Mouse (Mus musculus) gastrocnemius, postnatal 36 days (tissue): ENCODE data around the gene Sh2d3c. TPM values are rescaled to one million over a fixed set of nuclear protein-coding genes. Genes with fewer than 3 reads are reported as not detected.

ENCODE experiments used
- DNase-seq, 2 experiments: peaks; one replicate each; pipeline ENCODE4 v3.0.0; 2022
- intact Hi-C: fragments of 180-260 bp; cut with DNase I; formaldehyde crosslinking; loops from one replicate; pipeline ENCODE4 v1.15.1; 2025
- microRNA-seq, 2 experiments: library from miRNA; unstranded; fragments of <30 nt; microRNA quantifications; one replicate each; pipeline ENCODE4 v1.2.0; 2021
- total RNA-seq, 2 experiments: library from RNA; stranded (reverse); gene quantifications; 2 replicates each; pipeline ENCODE4 v1.2.3; 2021

Gene Sh2d3c
- total RNA-seq, 2 experiments from 2014 or later, result 6.4 to 7.0 TPM

GRCm38 (mm10) chr2:32778081-32778480 is 57.2 kb downstream of the Sh2d3c start:
- intact Hi-C loops, result loop anchor here (2.0 kb wide), 1 partner anchor 77 kb away; no protein-coding TSS in a partner anchor

GRCm38 (mm10) chr2:32779131-32779530 is 58.3 kb downstream of the Sh2d3c start:
- intact Hi-C loops, result loop anchor here (2.0 kb wide), 1 partner anchor 76 kb away; no protein-coding TSS in a partner anchor
- peak; percentile 65 to 70 for DNase-seq

More at GRCm38 (mm10) chr2:32778081-32778480, 57.2 kb downstream of the Sh2d3c start:
- DNase-seq, result no peak

- intact Hi-C loops, result loop anchor here (2.0 kb wide), 1 partner anchor 75 kb away; no protein-coding TSS in a partner anchor
- DNase-seq, result no peak
Measured at GRCm38 (mm10) chr2:32779714-32780113, 58.9 kb downstream of the Sh2d3c start.

- intact Hi-C loops, result no loop called here
- DNase-seq, result no peak
Measured at GRCm38 (mm10) chr2:32781710-32782109, 60.9 kb downstream of the Sh2d3c start.

GRCm38 (mm10) chr2:32784048-32784681 is 63.3 kb downstream of the Sh2d3c start, which contains the start of gene Cfap157:
Gene Cfap157 (minus strand): TSS chr2:32784428.
- intact Hi-C loops, result no loop called here
- no peak for DNase-seq

GRCm38 (mm10) chr2:32787176-32787575 is 66.3 kb downstream of the Sh2d3c start:
- intact Hi-C loops, result no loop called here
- no peak for DNase-seq

GRCm38 (mm10) chr2:32788581-32788980 is 67.7 kb downstream of the Sh2d3c start:
- intact Hi-C loops, result no loop called here
- no peak for DNase-seq

DNA sequence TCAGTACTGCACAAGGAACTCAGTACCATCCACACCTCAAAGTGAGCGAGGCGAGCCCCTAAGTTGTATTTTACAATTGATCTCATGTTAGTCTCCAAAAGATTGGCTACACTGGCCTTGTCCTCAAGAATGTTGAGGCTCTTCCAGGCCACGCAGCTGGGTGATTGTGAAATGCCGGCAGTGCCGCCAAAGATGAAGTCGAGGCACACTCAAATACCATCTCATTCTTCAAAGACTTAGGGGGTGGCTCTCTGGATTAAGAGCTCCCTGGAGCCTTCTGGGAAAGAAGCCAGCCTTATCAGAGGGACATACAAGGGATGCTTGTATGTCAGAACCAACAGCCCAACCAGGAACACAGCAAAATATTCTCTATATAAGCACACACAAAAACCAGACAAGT is 70.4 kb downstream of the Sh2d3c start:
- DNase-seq, result peak; percentile 66 to 72
- intact Hi-C loops, result loop anchor here (5.0 kb wide), 2 partner anchors 46 to 131 kb away; no protein-coding TSS in a partner anchor

GRCm38 (mm10) chr2:32795748-32796418 is 75.0 kb downstream of the Sh2d3c start:
- no peak for DNase-seq
- intact Hi-C loops, result no loop called here

DNA sequence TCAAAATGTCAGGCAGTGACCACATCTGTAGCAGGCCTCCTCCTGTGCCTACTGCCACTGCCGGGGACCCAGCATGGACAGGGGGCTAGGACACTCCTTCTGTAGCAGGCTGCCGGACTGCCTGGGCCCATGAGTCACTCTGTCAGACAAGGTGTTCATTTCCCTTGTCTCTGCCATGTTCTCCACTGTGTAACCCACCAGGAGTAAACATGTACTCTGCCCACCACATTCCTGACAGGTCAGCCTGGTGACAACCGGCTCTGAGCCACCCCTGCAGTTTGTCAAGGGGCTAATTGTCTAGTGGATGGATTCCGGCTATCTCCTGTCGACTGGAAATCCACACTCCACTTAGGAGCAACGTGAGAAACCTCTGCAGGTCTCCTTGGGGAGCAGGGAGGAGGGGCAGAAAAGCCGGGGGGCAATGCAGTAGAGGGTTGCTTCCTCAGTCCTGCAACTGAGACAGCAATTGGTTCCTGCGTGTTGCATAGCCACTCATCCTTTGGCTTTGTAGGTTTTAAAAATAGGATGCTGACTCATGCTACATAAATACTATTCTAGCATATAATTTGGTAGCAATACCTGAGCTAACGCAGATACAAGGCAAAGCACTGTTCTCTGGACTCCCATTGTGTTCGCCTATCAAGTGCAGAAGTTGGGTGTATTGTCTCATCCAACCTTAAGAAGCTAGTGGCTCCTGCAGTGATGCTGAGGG is 77.6 kb downstream of the Sh2d3c start:
- intact Hi-C loops, result no loop called here
- no peak for DNase-seq

Small RNA genes within 50 kb of the gene (microRNA-seq; reads per million reads assigned to microRNA genes)
- gene Gm47291, result 0 reads per million in 2 experiments
- gene Mir2861, result 0 reads per million in 2 experiments
- gene Mir3960, result 0 reads per million in 2 experiments
- 0 reads per million in 2 experiments for gene Mir8093

Other genes starting within 250 kb of the Sh2d3c start
- gene Fam102a, start 185.7 kb upstream of the Sh2d3c start, total RNA-seq, result 1 to 10 TPM; 2.6 to 2.7 TPM
- 10 to 100 TPM; 10.3 to 11.0 TPM for gene Dpm2, start 150.2 kb upstream of the Sh2d3c start, total RNA-seq
- gene Pip5kl1, start 146.3 kb upstream of the Sh2d3c start, total RNA-seq, result not detected
- gene 9430097D07Rik, start 145.4 kb upstream of the Sh2d3c start, total RNA-seq, result not detected
- gene St6galnac4, start 134.0 kb upstream of the Sh2d3c start, total RNA-seq, result 10 to 100 TPM; 14.1 to 21.7 TPM
- 10 to 100 TPM; 34.9 to 46.5 TPM for gene St6galnac6, start 121.3 kb upstream of the Sh2d3c start, total RNA-seq
- 1,000 to 10,000 TPM; 1,818 to 2,240 TPM for gene Ak1, start 99.3 kb upstream of the Sh2d3c start, total RNA-seq
- gene Eng, start 74.5 kb upstream of the Sh2d3c start, total RNA-seq, result 10 to 100 TPM; 23.9 to 26.7 TPM
- gene Fpgs, start 16.9 kb upstream of the Sh2d3c start, total RNA-seq, result 1 to 10 TPM; 4.4 to 4.5 TPM
- 10 to 100 TPM; 18.1 to 21.0 TPM for gene Cdk9, start 8.0 kb upstream of the Sh2d3c start, total RNA-seq
- not detected for gene 6330409D20Rik, start 20.0 kb downstream of the Sh2d3c start, total RNA-seq
- gene Tor2a, start 36.2 kb downstream of the Sh2d3c start, total RNA-seq, result 1 to 10 TPM; 3.9 to 5.1 TPM
- gene Ttc16, start 54.6 kb downstream of the Sh2d3c start, total RNA-seq, result not detected
- 1 to 10 TPM; 2.0 to 2.1 TPM for gene Ptrh1, start 54.7 kb downstream of the Sh2d3c start, total RNA-seq
- gene Cfap157, start 63.4 kb downstream of the Sh2d3c start, total RNA-seq, result not detected
- 1 to 10 TPM; 2.2 to 3.6 TPM for gene Stxbp1, start 126.2 kb downstream of the Sh2d3c start, total RNA-seq
- gene Fam129b, start 155.1 kb downstream of the Sh2d3c start, total RNA-seq, result 1 to 10 TPM; 5.5 to 7.7 TPM
- gene Rpl12, start 240.5 kb downstream of the Sh2d3c start, total RNA-seq, result 10 to 100 TPM; 45.3 to 75.3 TPM
- 1 to 10 TPM; 9.1 to 9.4 TPM for gene Lrsam1, start 240.6 kb downstream of the Sh2d3c start, total RNA-seq